Mouse (Mus musculus) granulocyte monocyte progenitor cell, adult 5-6 weeks (primary cell): ENCODE results near the gene Cadm4. TPM values are rescaled to one million over a fixed set of nuclear protein-coding genes. Genes with fewer than 3 reads are reported as not detected.

Source experiments
- total RNA-seq, 2 experiments: library from RNA; stranded (forward) in 1 of 2; stranded (reverse) in 1 of 2; fragments of 200-712, 200-1000 nt in 1 of 2; fragments of >200 nt in 1 of 2; fragmentation: Nextera tagmentation in 1 of 2; gene quantifications; 2 replicates each; pipeline ENCODE4 v1.2.3; 2014 to 2017

The Cadm4 gene
- total RNA-seq, 2 experiments from 2014 or later, result not detected

Other genes starting within 250 kb of the Cadm4 start
- 3.3 and 7.0 TPM in 2 replicates for gene Zfp109, start 244.5 kb upstream of the Cadm4 start, total RNA-seq (2014; fragmentation: Nextera tagmentation)
- gene Zfp109, start 244.5 kb upstream of the Cadm4 start, total RNA-seq (2017), result 8.7 and 9.0 TPM in 2 replicates
- 1.5 and 3.1 TPM in 2 replicates for gene Zfp108, start 227.2 kb upstream of the Cadm4 start, total RNA-seq (2014; fragmentation: Nextera tagmentation)
- gene Zfp108, start 227.2 kb upstream of the Cadm4 start, total RNA-seq (2017), result 2.6 and 3.3 TPM in 2 replicates
- gene Zfp93, start 211.6 kb upstream of the Cadm4 start, total RNA-seq (2014; fragmentation: Nextera tagmentation), result 1.3 and 3.9 TPM in 2 replicates
- 1.1 and 3.0 TPM in 2 replicates for gene Zfp93, start 211.6 kb upstream of the Cadm4 start, total RNA-seq (2017)
- gene Zfp61, start 180.8 kb upstream of the Cadm4 start, total RNA-seq (2014; fragmentation: Nextera tagmentation), result 16.5 and 16.8 TPM in 2 replicates
- gene Zfp61, start 180.8 kb upstream of the Cadm4 start, total RNA-seq (2017), result 16.7 and 27.7 TPM in 2 replicates
- 5.8 and 6.0 TPM in 2 replicates for gene Zfp94, start 165.4 kb upstream of the Cadm4 start, total RNA-seq (2014; fragmentation: Nextera tagmentation)
- gene Zfp94, start 165.4 kb upstream of the Cadm4 start, total RNA-seq (2017), result 2.0 and 3.4 TPM in 2 replicates
- not detected in 2 replicates for gene Tescl, start 148.1 kb upstream of the Cadm4 start, total RNA-seq (2014; fragmentation: Nextera tagmentation)
- gene Tescl, start 148.1 kb upstream of the Cadm4 start, total RNA-seq (2017), result not detected in 2 replicates
- gene Lypd5, start 132.8 kb upstream of the Cadm4 start, total RNA-seq (2014; fragmentation: Nextera tagmentation), result not detected in 2 replicates
- gene Lypd5, start 132.8 kb upstream of the Cadm4 start, total RNA-seq (2017), result not detected in 2 replicates
- gene Kcnn4, start 111.8 kb upstream of the Cadm4 start, total RNA-seq (2014; fragmentation: Nextera tagmentation), result 24.2 and 31.4 TPM in 2 replicates
- 36.3 and 43.5 TPM in 2 replicates for gene Kcnn4, start 111.8 kb upstream of the Cadm4 start, total RNA-seq (2017)
- gene Smg9, start 82.4 kb upstream of the Cadm4 start, total RNA-seq (2014; fragmentation: Nextera tagmentation), result 21.6 and 29.5 TPM in 2 replicates
- gene Smg9, start 82.4 kb upstream of the Cadm4 start, total RNA-seq (2017), result 19.5 and 21.8 TPM in 2 replicates
- gene Irgc1, start 29.7 kb upstream of the Cadm4 start, total RNA-seq (2014; fragmentation: Nextera tagmentation), result not detected in 2 replicates
- gene Irgc1, start 29.7 kb upstream of the Cadm4 start, total RNA-seq (2017), result not detected in 2 replicates
- 19.0 and 20.5 TPM in 2 replicates for gene Plaur, start 19.5 kb upstream of the Cadm4 start, total RNA-seq (2014; fragmentation: Nextera tagmentation)
- gene Plaur, start 19.5 kb upstream of the Cadm4 start, total RNA-seq (2017), result 23.9 and 26.2 TPM in 2 replicates
- 1.5 and 4.0 TPM in 2 replicates for gene Zfp428, start 25.0 kb downstream of the Cadm4 start, total RNA-seq (2014; fragmentation: Nextera tagmentation)
- 2.2 and 2.7 TPM in 2 replicates for gene Zfp428, start 25.0 kb downstream of the Cadm4 start, total RNA-seq (2017)
- gene AC161166.1, start 30.4 kb downstream of the Cadm4 start, total RNA-seq (2014; fragmentation: Nextera tagmentation), result not detected in 2 replicates
- not detected in 2 replicates for gene AC161166.1, start 30.4 kb downstream of the Cadm4 start, total RNA-seq (2017)
- gene Irgq, start 48.7 kb downstream of the Cadm4 start, total RNA-seq (2014; fragmentation: Nextera tagmentation), result 5.1 and 5.9 TPM in 2 replicates
- gene Irgq, start 48.7 kb downstream of the Cadm4 start, total RNA-seq (2017), result 3.3 and 4.2 TPM in 2 replicates
- gene Pinlyp, start 64.1 kb downstream of the Cadm4 start, total RNA-seq (2014; fragmentation: Nextera tagmentation), result not detected in 2 replicates
- gene Pinlyp, start 64.1 kb downstream of the Cadm4 start, total RNA-seq (2017), result not detected in 2 replicates
- gene Xrcc1, start 64.3 kb downstream of the Cadm4 start, total RNA-seq (2014; fragmentation: Nextera tagmentation), result 72.6 and 80.6 TPM in 2 replicates
- 38.6 and 40.9 TPM in 2 replicates for gene Xrcc1, start 64.3 kb downstream of the Cadm4 start, total RNA-seq (2017)
- 50.4 and 71.3 TPM in 2 replicates for gene Ethe1, start 105.5 kb downstream of the Cadm4 start, total RNA-seq (2014; fragmentation: Nextera tagmentation)
- 23.4 and 28.3 TPM in 2 replicates for gene Ethe1, start 105.5 kb downstream of the Cadm4 start, total RNA-seq (2017)
- 0.41 and 0.75 TPM in 2 replicates for gene Zfp575, start 105.6 kb downstream of the Cadm4 start, total RNA-seq (2014; fragmentation: Nextera tagmentation)
- gene Zfp575, start 105.6 kb downstream of the Cadm4 start, total RNA-seq (2017), result not detected in 2 replicates
- gene Phldb3, start 128.7 kb downstream of the Cadm4 start, total RNA-seq (2014; fragmentation: Nextera tagmentation), result 1.8 and 6.4 TPM in 2 replicates
- gene Phldb3, start 128.7 kb downstream of the Cadm4 start, total RNA-seq (2017), result 7.6 and 13.5 TPM in 2 replicates
- gene Lypd3, start 154.5 kb downstream of the Cadm4 start, total RNA-seq (2014; fragmentation: Nextera tagmentation), result not detected in 2 replicates
- not detected in 2 replicates for gene Lypd3, start 154.5 kb downstream of the Cadm4 start, total RNA-seq (2017)
- gene Tex101, start 194.7 kb downstream of the Cadm4 start, total RNA-seq (2014; fragmentation: Nextera tagmentation), result not detected in 2 replicates
- gene Tex101, start 194.7 kb downstream of the Cadm4 start, total RNA-seq (2017), result not detected in 2 replicates
- not detected in 2 replicates for gene BC049730, start 227.2 kb downstream of the Cadm4 start, total RNA-seq (2014; fragmentation: Nextera tagmentation)
- gene BC049730, start 227.2 kb downstream of the Cadm4 start, total RNA-seq (2017), result not detected in 2 replicates
- not detected in 2 replicates for gene Gm4763, start 244.9 kb downstream of the Cadm4 start, total RNA-seq (2014; fragmentation: Nextera tagmentation)
- gene Gm4763, start 244.9 kb downstream of the Cadm4 start, total RNA-seq (2017), result not detected in 2 replicates